Mouse (Mus musculus) heart, adult 2 months (tissue): Measurements from ENCODE around the gene Golt1b. TPM values are rescaled to one million over a fixed set of nuclear protein-coding genes. Genes with fewer than 3 reads are reported as not detected.

Source experiments
- DNase-seq, 2 experiments: peaks; one replicate each; pipeline ENCODE4 v3.0.0; 2021
- H3K27ac ChIP-seq: fragments of 200-600 bp; 2 replicates; pipeline ENCODE4 v1.8.1; 2022
- H3K27me3 ChIP-seq: fragments of 200-500 bp; 2 replicates; pipeline ENCODE4 v1.6.1; 2012; ENCODE audit warnings: mild to moderate bottlenecking, low read length, inconsistent platforms, mixed read lengths; ENCODE audit not compliant: control insufficient read depth, insufficient read depth
- H3K36me3 ChIP-seq: fragments of 200-500 bp; 2 replicates; pipeline ENCODE4 v1.6.1; 2012; ENCODE audit warnings: low read length, inconsistent platforms; ENCODE audit not compliant: control insufficient read depth, insufficient read depth
- H3K4me1 ChIP-seq: fragments of 200-500 bp; 2 replicates; pipeline ENCODE4 v1.6.1; 2011; ENCODE audit warnings: low read length; ENCODE audit not compliant: control insufficient read depth, insufficient read depth
- H3K4me3 ChIP-seq: fragments of 200-600 bp; 2 replicates; pipeline ENCODE4 v1.8.1; 2022
- H3K79me2 ChIP-seq: fragments of 200-500 bp; replicated peaks from 2 replicates; pipeline ENCODE4 v1.6.1; 2012; ENCODE audit warnings: mild to moderate bottlenecking, inconsistent platforms, low read length, moderate library complexity, mixed read lengths; ENCODE audit not compliant: control insufficient read depth, insufficient read depth
- H3K9ac ChIP-seq: fragments of 200-500 bp; 2 replicates; pipeline ENCODE4 v1.6.1; 2012; ENCODE audit warnings: low read depth, mild to moderate bottlenecking, control low read depth, inconsistent platforms, low read length, mixed read lengths
- CTCF ChIP-seq: fragments of 200-600 bp; IDR thresholded peaks from 2 replicates; pipeline ENCODE4 v1.8.1; 2022; ENCODE audit warnings: antibody characterized with exemption, mild to moderate bottlenecking, moderate library complexity
- EP300 ChIP-seq: fragments of 200-500 bp; IDR thresholded peaks from 2 replicates; pipeline ENCODE4 v1.6.1; 2011; ENCODE audit warnings: low read depth, low read length, control low read depth; ENCODE audit not compliant: insufficient read depth
- POLR2A ChIP-seq: fragments of 200-500 bp; IDR thresholded peaks from 2 replicates; pipeline ENCODE4 v1.6.1; 2011; ENCODE audit warnings: mild to moderate bottlenecking, low read depth, low read length, control low read depth; ENCODE audit not compliant: insufficient read depth
- WGBS: fragments of 180-500 bp; shearing (Covaris S2); methylation state at CpG from one replicate; pipeline ENCODE4 v1.1.7; 2018; 5-methylcytosine and 5-hydroxymethylcytosine counted together
- intact Hi-C: fragments of 180-260 bp; cut with DNase I; formaldehyde crosslinking; loops from one replicate; pipeline ENCODE4 v1.15.1; 2025
- polyA plus RNA-seq: library from polyadenylated mRNA; depleted of rRNA; stranded (reverse); fragments of >200 nt; gene quantifications from 2 replicates; pipeline ENCODE4 v1.2.3, GENCODE M21; 2012
- total RNA-seq, 2 experiments: library from RNA; stranded (reverse); gene quantifications; 2 replicates each; pipeline ENCODE4 v1.2.3; 2021

Golt1b gene
- total and polyA plus RNA-seq, 3 experiments, result 7.0 to 21.4 (median 15.6) TPM

DNA sequence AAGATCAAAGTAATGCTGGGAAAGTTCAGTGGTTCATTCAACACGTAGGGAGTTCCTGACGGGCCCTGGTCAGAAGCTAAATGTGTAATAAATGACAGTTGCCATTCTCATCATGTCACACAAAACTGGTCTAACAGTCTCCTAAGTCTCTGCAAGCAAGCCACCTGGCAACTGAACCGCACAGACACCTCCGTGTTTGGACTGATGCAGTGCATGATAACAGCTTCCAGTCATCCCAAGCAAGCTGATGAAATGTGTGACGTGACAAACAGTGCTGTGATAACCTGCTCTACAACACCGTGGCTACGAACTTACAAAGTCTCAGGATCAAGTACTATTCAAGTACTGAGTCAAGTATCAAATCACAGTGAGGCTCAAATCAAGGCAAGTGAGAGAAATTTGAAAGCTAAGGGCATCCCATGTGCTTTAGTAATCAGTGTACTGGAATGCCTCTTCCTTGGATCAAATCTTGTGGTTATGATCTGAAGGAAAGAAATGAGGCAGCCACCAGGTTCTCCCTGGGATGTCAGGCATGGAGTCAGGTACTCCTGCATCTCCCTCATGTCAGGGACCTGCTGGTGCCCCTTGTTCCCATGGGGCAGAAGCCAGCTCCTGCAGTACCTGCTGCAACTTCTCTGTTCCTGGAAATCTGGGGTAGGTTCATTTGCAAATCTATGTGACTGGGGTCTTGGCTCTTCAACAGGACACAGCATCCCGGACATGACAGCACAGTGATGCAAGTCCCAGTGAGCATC is 8.3 kb upstream of the Golt1b start:
- no peaks in the 10 kb centered on the region for H3K27me3 ChIP-seq
- no peak for TF ChIP-seq CTCF
- no peak for TF ChIP-seq EP300
- no peak for TF ChIP-seq POLR2A
- no peak overlapping the region for H3K27ac ChIP-seq
- no peak overlapping the region for H3K9ac ChIP-seq
- no peaks in the 10 kb centered on the region for H3K4me1 ChIP-seq
- no peaks in the 10 kb centered on the region for H3K79me2 ChIP-seq
- H3K4me3 ChIP-seq, result no peak overlapping the region
- no peaks in the 10 kb centered on the region for H3K36me3 ChIP-seq
- intact Hi-C loops, result no loop called here
- DNase-seq, result no peak
- 84% methylated on average over 8 of the region's 8 CpGs for WGBS

DNA sequence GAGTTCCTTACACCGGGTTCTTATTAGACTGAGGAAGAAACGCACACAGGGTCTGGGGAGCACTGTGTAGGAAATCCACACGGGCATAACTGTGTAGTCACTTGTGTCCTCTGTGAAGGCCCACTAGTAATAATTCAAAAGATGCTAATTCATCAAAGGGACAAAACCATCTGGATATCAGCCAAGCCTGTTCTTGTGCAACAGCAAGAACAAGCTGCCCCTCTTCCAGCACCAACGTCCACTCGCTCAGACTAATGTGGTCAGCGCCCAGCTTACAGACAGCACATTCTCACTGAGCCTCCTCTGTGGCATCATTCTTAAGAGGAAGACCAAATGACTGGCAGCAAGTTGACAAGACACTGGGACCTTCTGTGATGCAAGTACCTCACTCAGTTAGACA is 7.1 kb upstream of the Golt1b start:
- intact Hi-C loops, result no loop called here
- H3K4me1 ChIP-seq, result no peaks in the 10 kb centered on the region
- no peak for DNase-seq
- 81% methylated on average over 6 of the region's 6 CpGs for WGBS
- H3K27me3 ChIP-seq, result no peaks in the 10 kb centered on the region
- TF ChIP-seq CTCF (no peak), POLR2A (no peak)
- H3K79me2 ChIP-seq, result no peaks in the 10 kb centered on the region
- H3K9ac ChIP-seq, result no peak overlapping the region
- H3K27ac ChIP-seq, result no peak overlapping the region
- no peaks in the 10 kb centered on the region for H3K36me3 ChIP-seq
- H3K4me3 ChIP-seq, result no peak overlapping the region

DNA sequence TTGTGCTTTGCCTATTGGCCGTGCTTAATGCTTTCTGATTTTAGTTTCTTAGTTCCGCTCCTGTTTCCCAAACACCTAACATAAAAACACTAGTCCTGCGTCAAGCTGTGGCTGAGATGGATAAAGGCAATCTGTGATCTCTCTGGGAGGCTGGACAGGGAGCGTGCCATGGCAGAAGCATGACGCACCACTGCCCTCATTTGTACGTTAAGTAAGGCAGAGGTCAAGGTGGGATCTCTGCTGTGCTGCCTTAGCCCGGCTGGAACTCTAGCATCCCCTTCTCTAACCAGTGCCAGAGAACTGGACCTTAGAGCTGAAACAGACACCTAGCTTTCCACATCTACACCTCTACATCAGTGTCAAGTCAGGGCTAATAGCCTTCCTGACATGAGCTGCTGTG is 5.4 kb upstream of the Golt1b start:
- Histone ChIP-seq H3K4me3 (no peak overlapping the region), H3K27me3 (no peaks in the 10 kb centered on the region), H3K9ac (no peak overlapping the region), H3K79me2 (no peaks in the 10 kb centered on the region), H3K27ac (no peak overlapping the region), H3K36me3 (no peaks in the 10 kb centered on the region), H3K4me1 (peaks cover 1% of the 10 kb centered on the region; the same call in 1 of the 2 replicates)
- intact Hi-C loops, result loop anchor here (2.0 kb wide), 1 partner anchor 375 kb away; the partner anchor contains the start of gene Cmas
- 87% methylated on average over 7 of the region's 7 CpGs for WGBS
- TF ChIP-seq CTCF (no peak), POLR2A (no peak), EP300 (no peak)
- no peak for DNase-seq

DNA sequence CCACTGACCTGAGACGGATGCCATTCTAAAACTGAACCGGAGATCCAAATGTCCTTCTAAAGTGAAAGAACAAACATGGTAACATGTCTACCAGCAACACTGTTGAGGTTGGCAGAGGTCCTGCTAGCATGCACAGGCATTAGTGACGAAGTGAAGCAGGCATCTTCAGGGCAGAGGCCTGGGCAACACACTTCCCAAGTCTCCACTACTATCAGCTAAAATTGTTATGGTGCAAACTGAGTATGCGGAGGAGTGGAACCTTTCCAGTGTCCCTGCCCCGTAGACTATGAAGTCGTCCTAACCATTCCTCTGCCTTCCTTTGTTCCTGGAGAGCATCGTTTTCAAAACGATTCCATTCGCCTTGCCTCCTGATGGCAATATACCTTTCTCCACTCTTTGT is 2.5 kb upstream of the Golt1b start:
- Histone ChIP-seq H3K4me3 (no peak overlapping the region), H3K36me3 (no peaks in the 10 kb centered on the region), H3K27me3 (no peaks in the 10 kb centered on the region), H3K9ac (no peak overlapping the region), H3K27ac (no peak overlapping the region), H3K79me2 (peaks cover 3% of the 10 kb centered on the region), H3K4me1 (peaks cover 3% of the 10 kb centered on the region; the same call in 1 of the 2 replicates)
- 86% methylated on average over 9 of the region's 9 CpGs for WGBS
- TF ChIP-seq CTCF (no peak), EP300 (no peak), POLR2A (no peak)
- intact Hi-C loops, result no loop called here
- no peak for DNase-seq

DNA sequence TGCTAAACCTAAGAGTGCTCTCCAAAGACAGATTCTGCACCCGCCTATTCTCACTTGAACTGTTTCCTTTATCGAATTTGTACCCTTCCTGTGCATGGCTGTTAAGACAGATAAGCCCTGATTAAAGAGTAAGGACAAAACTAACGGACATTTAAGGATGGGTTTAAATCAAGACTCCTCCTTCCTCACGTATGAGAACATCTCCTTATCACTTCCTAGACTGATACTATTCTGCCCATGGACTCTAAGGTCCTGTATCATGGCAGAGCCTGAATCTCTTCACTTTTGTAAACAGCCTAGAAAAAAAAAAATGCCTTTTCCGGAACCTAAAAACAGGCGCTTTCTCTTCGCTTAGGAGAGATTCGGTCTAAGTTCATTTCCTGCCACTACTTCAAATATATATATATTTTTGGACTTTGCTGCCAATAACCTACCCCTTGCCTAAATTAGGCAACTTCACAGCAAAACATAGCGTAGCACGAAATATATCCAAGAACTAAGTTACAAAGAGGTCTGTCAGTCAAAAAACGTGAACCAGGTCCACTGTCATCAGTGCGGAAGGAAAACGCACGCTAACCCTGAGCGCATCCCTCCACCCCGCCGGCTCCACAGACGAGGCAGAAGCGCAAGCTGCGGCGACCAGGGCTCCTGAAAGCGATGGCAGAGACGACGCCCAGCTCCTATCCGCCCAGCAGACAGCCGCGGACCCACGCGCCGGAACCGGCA is 573 bp upstream of the Golt1b start:
- peaks cover 3% of the 10 kb centered on the region; the same call in 1 of the 2 replicates for H3K4me1 ChIP-seq
- H3K4me3 ChIP-seq, result peak overlapping the region; percentile 78
- 2% methylated on average over 31 of the region's 31 CpGs for WGBS
- DNase-seq, result no peak
- peak overlapping the region; percentile 85 for H3K9ac ChIP-seq
- no peaks in the 10 kb centered on the region for H3K36me3 ChIP-seq
- H3K27me3 ChIP-seq, result no peaks in the 10 kb centered on the region
- H3K27ac ChIP-seq, result peak overlapping the region; percentile 64
- intact Hi-C loops, result loop anchor here (2.0 to 5.0 kb wide), 2 partner anchors 40 to 131 kb away; no protein-coding TSS in a partner anchor
- TF ChIP-seq CTCF (no peak), EP300 (no peak), POLR2A (no peak)
- H3K79me2 ChIP-seq, result peaks cover 5% of the 10 kb centered on the region

DNA sequence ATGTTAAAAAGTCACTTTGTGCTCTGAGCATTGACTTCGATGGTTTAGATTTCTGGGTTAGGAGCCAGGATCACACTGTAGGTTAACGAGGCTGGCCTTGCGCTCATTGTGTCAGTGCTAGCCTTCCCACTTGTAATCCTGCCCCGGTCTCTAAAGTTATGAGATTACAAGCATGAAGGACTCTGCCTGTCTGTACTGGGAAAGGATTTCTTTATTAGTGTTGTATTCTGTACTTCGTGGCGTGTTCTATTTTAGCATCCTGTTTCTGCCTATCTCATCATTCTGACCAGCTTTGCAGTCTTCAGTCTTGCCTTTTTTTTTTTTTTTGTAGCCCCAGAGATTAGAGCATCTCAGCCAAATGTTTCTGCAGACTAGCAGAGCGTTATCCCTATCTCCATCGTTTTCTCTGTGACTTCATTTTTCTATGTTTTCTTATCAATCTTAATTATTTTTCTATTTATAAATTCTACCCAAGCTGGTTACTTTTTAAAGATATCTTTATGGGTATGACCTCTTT is 792 bp downstream of the Golt1b start:
- peak overlapping the region; percentile 78 for H3K4me3 ChIP-seq
- peaks cover 3% of the 10 kb centered on the region for H3K4me1 ChIP-seq
- DNase-seq, result no peak
- peak overlapping the region; percentile 79 for H3K27ac ChIP-seq
- peaks cover 5% of the 10 kb centered on the region for H3K79me2 ChIP-seq
- intact Hi-C loops, result loop anchor here (2.0 to 5.0 kb wide), 2 partner anchors 41 to 129 kb away; no protein-coding TSS in a partner anchor
- H3K9ac ChIP-seq, result peak overlapping the region; percentile 75; the same call in 1 of the 2 replicates
- H3K36me3 ChIP-seq, result no peaks in the 10 kb centered on the region
- no peak for TF ChIP-seq POLR2A
- TF ChIP-seq CTCF, result no peak
- no peak for TF ChIP-seq EP300
- WGBS, result 5% methylated on average over 8 of the region's 8 CpGs
- no peaks in the 10 kb centered on the region for H3K27me3 ChIP-seq
